Mouse (Mus musculus) erythroid progenitor cell, adult 5-6 weeks (primary cell): Measurements from ENCODE around the gene Prkag2. TPM values are rescaled to one million over a fixed set of nuclear protein-coding genes. Genes with fewer than 3 reads are reported as not detected.
A peak's percentile ranks its signal among the peaks of the same experiment; 100 is the strongest.

ENCODE experiments used
- ATAC-seq: replicated peaks from 2 replicates; pipeline ENCODE4 v1.8.0; 2016; ENCODE audit warnings: moderate number of reproducible peaks, mild to moderate bottlenecking, moderate TSS enrichment, inconsistent platforms; ENCODE audit not compliant: poor library complexity, low FRiP score, severe bottlenecking
- total RNA-seq, 2 experiments: library from RNA; stranded (forward) in 1 of 2; stranded (reverse) in 1 of 2; fragments of 150-400 nt in 1 of 2; fragments of 186-747, 209-891 nt in 1 of 2; gene quantifications; 2 replicates each; pipeline versions ENCODE4 v1.2.3 to v1.2.4; 2015 to 2017; ENCODE audit warnings: low replicate concordance in 2 of 2

Gene Prkag2
- total RNA-seq, 2 experiments from 2014 or later: 1.7 to 7.5 TPM

GRCm38 (mm10) chr5:25055288-25055687 lies 45.2 kb downstream of the Prkag2 start:
- no peak for ATAC-seq

- ATAC-seq: no peak
Measured at GRCm38 (mm10) chr5:25053971-25054658, 46.3 kb downstream of the Prkag2 start.

GRCm38 (mm10) chr5:25050827-25051226 lies 49.6 kb downstream of the Prkag2 start:
- ATAC-seq: no peak

GRCm38 (mm10) chr5:25047670-25048069 lies 52.8 kb downstream of the Prkag2 start:
- ATAC-seq: no peak

- no peak for ATAC-seq
Measured at GRCm38 (mm10) chr5:25046762-25047161, 53.7 kb downstream of the Prkag2 start.

GRCm38 (mm10) chr5:25044007-25044406 lies 56.4 kb downstream of the Prkag2 start:
- no peak for ATAC-seq

- ATAC-seq: no peak
Measured at GRCm38 (mm10) chr5:25041947-25042346, 58.5 kb downstream of the Prkag2 start.

GRCm38 (mm10) chr5:25041307-25041706 lies 59.1 kb downstream of the Prkag2 start:
- no peak for ATAC-seq

- ATAC-seq: no peak
Measured at GRCm38 (mm10) chr5:25040903-25041302, 59.5 kb downstream of the Prkag2 start.

- ATAC-seq: no peak
Measured at GRCm38 (mm10) chr5:25038827-25039226, 61.6 kb downstream of the Prkag2 start.

GRCm38 (mm10) chr5:25035391-25035790 lies 65.1 kb downstream of the Prkag2 start:
- ATAC-seq: no peak

- 0 out of 2 replicates have a peak, but pooled peaks have one; percentile 34 for ATAC-seq
Measured at GRCm38 (mm10) chr5:25031456-25031856, 69.0 kb downstream of the Prkag2 start.

- no peak for ATAC-seq
Measured at GRCm38 (mm10) chr5:25031037-25031436, 69.4 kb downstream of the Prkag2 start.

- 0 out of 2 replicates have a peak, but pooled peaks have one; percentile 46 for ATAC-seq
Measured at GRCm38 (mm10) chr5:25030276-25030681, 70.2 kb downstream of the Prkag2 start.

GRCm38 (mm10) chr5:25027673-25028072 lies 72.8 kb downstream of the Prkag2 start:
- no peak for ATAC-seq

- no peak for ATAC-seq
Measured at GRCm38 (mm10) chr5:25025309-25026019, 75.0 kb downstream of the Prkag2 start.

GRCm38 (mm10) chr5:25022904-25023303 lies 77.5 kb downstream of the Prkag2 start:
- no peak for ATAC-seq

GRCm38 (mm10) chr5:25019221-25019620 lies 81.2 kb downstream of the Prkag2 start:
- ATAC-seq: no peak

GRCm38 (mm10) chr5:25012134-25012533 lies 88.3 kb downstream of the Prkag2 start:
- no peak for ATAC-seq

GRCm38 (mm10) chr5:25011019-25011485 lies 89.4 kb downstream of the Prkag2 start:
- ATAC-seq: peak; percentile 45; the same call in 1 of the 2 replicates

GRCm38 (mm10) chr5:25010438-25010892 lies 90.0 kb downstream of the Prkag2 start:
- ATAC-seq: peak; percentile 67
